Mouse (Mus musculus) heart, postnatal 36 days (tissue): ENCODE measurements at regions not wholly inside any gene's neighbourhood (a gene's known extent, or its start where the extent isn't known, plus 50 kb on each side); places are given as distances from the start of the nearest gene placed in this dataset.
A peak's percentile ranks its signal among the peaks of the same experiment; 100 is the strongest.

Source experiments
- DNase-seq, 2 experiments: peaks; one replicate each; pipeline ENCODE4 v3.0.0; 2021 to 2022
- intact Hi-C: fragments of 180-260 bp; cut with DNase I; formaldehyde crosslinking; loops from one replicate; pipeline ENCODE4 v1.15.1; 2025

DNA sequence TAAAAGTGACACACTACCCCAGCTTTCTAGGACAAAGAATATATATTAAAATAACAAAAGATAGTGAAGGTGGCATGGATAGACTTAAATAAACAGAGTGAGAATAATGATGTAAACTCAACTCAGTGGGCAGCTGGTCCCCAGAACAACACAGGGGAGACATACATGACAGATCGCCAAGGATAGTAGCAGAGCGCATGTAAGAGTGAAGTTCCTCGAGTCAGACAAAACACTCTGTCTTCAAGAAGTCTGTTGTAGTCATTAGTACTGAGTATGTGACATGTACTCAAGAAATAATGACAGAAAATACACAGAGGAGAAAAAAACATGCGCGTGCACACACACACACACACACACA, 74.8 kb upstream of the Stxbp5l start:
- no peak for DNase-seq
- intact Hi-C loops: no loop called here

DNA sequence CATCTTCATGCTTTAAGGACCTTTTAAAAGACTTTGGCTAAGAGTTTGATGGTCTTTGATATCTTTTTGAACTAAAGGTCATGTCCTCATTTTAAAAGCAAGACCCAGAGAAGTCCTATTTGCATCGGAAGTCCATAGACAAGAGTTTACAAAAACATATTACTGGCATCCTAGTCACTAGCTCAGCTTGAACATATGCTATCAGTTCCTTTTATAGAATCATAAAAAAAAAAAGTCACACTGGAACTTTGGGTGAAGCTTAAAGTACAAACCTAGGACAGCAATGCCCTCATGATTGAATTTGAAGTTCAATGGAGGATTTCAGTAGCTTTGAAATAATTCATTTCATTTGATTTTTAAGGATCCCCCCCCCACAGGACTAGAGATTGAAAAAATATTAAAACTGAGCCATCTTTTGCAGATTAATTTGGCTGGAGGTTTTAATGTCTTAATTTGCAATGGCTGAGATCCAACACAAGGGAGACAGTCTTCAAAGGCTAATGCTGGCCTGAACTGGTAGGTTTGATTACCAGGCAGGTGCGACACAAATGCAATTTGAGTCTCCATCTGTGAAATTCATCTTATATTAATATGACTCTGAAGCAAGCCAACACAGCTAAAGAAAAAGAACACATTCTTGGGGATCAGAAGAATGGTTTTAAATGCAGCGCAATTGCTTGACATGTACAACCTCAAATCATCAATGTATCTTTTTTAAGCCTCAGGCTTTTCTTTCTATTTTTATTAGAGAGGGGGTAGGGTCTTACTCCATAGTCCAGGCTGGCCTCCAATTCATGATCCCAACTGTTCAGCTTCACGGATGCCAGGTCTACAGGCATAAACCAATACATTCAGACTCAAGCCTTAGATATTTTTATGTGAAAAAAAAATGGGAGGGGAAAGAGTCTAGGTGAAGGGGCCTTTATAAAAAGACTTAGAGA, 74.1 kb upstream of the Stxbp5l start:
- no peak for DNase-seq
- intact Hi-C loops: no loop called here

DNA sequence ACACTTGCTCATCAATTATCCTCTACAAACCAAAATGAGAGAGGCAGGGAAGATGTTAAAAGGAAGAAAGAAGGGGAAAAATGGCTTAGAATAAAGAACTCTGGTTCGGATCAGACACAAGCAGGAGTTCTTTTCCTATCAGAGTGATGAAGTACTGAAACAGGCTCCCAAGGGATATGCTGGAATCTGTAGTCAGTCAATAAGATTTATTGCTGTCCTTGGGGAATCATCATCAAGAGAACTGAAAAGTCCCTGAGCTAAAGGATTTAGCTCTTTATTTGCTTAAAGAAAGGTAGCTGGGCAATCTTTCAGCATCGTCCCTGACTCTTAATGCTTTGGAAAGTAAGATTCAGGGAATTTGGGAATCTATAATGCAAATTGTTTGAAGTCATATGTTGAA, 71.2 kb upstream of the Stxbp5l start:
- intact Hi-C loops: no loop called here
- DNase-seq: no peak

DNA sequence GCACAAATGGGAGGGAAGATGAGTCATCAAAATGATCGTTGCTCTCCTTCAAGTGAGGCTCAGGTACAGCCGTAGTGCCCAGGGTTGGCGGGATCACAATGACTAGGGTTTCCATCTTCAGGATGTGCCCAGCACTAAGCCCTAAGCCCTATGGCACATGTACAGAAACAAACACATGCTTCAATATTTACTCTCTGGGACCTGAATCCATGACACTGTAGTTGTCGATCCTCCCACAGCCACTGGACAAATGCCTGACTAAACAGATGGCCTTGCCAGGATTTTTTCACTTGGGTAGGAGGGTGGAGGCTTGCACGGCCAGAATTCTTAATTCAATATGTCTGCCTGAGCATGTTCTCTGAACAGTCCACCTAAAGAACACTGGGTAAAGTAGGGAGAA, 65.1 kb upstream of the Stxbp5l start:
- DNase-seq: no peak
- intact Hi-C loops: no loop called here

DNA sequence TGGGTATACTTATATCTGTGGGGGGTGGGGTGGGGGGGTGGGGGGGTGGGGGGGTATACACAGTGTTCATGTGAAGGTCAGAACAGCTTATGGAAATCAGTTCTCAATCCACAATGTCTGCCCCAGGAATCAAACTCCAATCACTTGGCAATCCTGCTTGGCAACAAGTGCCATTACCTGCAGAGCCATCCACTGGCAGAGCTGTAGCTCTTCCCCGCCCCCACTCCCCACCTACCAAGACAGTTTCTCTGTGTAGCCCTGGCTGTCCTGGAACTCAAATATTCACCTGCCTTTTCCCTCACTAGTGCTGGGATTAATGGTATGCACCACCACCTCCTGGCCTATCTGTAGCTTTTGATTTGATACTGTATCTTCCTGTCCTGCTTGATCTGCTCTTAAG, 61.0 kb upstream of the Stxbp5l start:
- no peak for DNase-seq
- intact Hi-C loops: no loop called here

DNA sequence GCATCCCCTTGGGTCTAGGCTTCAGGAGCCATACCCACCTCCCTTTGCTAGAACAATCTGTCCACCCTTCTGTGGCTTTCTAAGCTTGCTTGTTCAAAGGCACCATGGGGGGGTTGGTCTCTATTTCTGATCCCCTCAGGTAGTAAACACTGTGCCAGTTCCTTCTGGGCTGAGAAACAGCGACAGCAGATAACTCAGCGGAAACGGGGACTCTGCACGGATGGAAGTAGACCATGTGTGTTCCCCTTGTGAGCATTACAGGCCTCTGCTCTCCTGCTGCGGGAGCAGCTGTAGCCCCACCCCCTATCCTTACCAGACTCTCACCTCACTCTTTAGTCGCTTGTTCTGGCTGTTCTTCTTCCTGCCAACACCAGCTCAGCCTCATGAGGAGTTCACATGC, 58.2 kb upstream of the Stxbp5l start:
- intact Hi-C loops: no loop called here
- DNase-seq: no peak

DNA sequence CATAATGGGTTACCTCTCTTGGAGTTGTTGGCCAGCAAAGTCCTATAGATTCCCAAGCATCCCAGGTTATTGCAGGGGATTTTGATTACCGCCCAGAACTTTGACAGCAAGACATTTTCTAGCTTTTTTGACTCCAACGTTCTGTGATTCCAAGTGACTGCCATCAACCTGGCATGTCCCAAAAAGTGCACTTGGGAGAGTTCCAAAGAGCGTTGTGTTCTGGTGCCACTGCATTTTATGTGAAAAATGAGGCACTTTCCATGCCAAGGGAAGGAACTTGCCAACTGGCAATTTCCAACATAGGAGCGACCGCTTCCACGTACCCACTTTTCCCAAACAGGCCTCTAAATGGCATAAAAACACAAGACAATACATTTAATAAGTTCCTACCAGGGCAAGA, 57.7 kb upstream of the Stxbp5l start:
- DNase-seq: no peak
- intact Hi-C loops: no loop called here

DNA sequence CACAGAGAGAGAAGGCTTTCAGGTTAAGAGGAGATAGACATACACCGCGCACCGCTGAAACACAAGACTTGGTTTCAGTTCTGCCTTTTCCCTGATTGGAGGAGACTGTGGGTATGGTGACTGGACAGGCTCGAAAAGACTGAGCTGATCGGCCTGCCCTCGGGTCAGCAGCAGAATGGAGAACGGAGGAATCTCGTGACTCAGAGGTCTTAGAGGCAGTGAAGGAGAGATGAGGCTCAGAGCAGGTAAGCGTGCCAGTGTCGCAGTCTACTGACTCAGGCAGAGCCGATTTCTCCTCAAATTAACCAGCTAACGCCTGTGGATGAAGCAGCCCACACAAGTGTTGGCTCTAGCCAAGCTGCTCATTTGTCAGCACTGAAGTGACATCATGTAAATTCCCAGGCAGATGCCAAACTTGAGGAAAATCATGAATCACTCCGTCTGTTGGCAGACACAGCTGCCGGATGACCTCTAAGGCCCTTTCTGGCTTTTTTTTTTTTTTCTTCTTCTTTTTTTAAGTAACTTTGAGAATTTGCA, 55.9 kb upstream of the Stxbp5l start:
- peak; percentile 5 to 35 for DNase-seq
- intact Hi-C loops: no loop called here
